ENCODE assay signal across 8 mouse cellular contexts in the genomic region with DNA sequence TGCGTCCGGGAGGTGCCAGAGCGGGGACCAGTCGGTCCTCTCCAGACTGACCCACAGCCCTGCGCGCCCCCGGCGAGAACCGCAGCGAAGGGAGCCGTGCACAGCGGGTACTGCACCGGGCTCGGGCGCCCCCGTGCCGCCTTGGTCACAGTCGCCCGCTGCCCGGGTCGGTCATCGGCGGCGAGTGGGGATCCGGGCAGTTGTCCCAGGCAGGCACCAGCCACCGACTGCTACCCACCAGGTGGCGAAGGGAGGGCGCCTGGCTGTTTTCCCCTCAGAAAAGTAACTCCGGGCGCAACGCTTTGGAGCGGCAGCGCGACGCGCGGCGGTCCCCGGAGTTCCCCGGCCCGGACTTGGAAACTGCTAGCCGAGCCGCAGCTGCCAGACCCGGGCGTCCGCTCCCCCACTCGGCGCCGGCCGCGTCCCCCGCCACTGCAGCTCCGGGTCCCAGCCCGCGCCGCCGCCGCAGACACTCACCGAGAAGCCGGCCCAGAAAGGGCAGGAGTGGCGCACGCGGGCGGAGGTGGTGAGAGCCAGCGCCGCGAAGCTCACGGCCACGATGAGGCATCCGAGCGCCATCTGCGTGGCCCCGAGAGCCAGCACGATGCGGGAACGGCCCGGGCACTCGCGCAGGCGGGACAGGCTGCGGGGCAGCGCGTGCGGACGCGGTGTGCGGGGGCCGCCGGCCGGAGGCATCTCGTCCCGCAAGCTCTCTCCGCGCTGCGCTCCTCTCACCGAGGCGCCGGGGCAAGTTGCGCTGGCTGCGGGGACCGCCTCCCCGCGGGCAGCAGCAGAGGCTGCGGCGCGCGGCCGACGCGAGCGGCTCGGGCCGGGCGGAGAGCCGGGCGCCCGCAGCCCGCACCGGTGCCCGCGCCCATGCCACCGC. TPM values are rescaled to one million over a fixed set of nuclear protein-coding genes. Genes with fewer than 3 reads are reported as not detected.
DNase-seq lines count a peak whose midpoint lies in the region; ATAC-seq lines count a peak whose summit lies in the region.

No protein-coding gene starts in this region.

- peak overlapping the region; percentile 100 for H3K4me2 ChIP-seq in kidney, embryonic 15.5 days
- peak overlapping the region; percentile 98 for H3K4me2 ChIP-seq in forebrain, embryonic 16.5 days (ENCODE audit: low read length)
- peak overlapping the region; percentile 99 for H3K4me2 ChIP-seq in intestine, embryonic 15.5 days (replicated peaks)
- peak overlapping the region; percentile 89 for H3K4me2 ChIP-seq in neural tube, embryonic 14.5 days (ENCODE audit: low read depth, low read length)

- H3K27me3 ChIP-seq in kidney, embryonic 15.5 days: peaks cover 61% of the 10 kb centered on the region
- peaks cover 26% of the 10 kb centered on the region for H3K27me3 ChIP-seq in forebrain, embryonic 16.5 days (replicated peaks; ENCODE audit: control insufficient read depth, insufficient read depth, low read length)
- H3K27me3 ChIP-seq in intestine, embryonic 15.5 days (replicated peaks): peaks cover 39% of the 10 kb centered on the region
- H3K27me3 ChIP-seq in neural tube, embryonic 14.5 days (ENCODE audit: control insufficient read depth, insufficient read depth, low read length): no peaks in the 10 kb centered on the region

- H3K4me3 ChIP-seq in kidney, embryonic 15.5 days (replicated peaks): peak overlapping the region; percentile 62
- H3K4me3 ChIP-seq in forebrain, embryonic 16.5 days (replicated peaks; ENCODE audit: low read length): peak overlapping the region; percentile 70
- H3K4me3 ChIP-seq in intestine, embryonic 15.5 days (replicated peaks): peak overlapping the region; percentile 63
- peak overlapping the region; percentile 71 for H3K4me3 ChIP-seq in neural tube, embryonic 14.5 days (ENCODE audit: low read depth, low read length)

- WGBS in kidney, embryonic 15.5 days: under 1% methylated on average over 120 of the region's 122 CpGs
- WGBS in forebrain, embryonic 16.5 days: 0% methylated on average over 103 of the region's 122 CpGs
- under 1% methylated on average over 120 of the region's 122 CpGs for WGBS in intestine, embryonic 15.5 days
- WGBS in neural tube, embryonic 14.5 days: under 1% methylated on average over 99 of the region's 122 CpGs

- H3K4me1 ChIP-seq in kidney, embryonic 15.5 days: peaks cover 19% of the 10 kb centered on the region; the same call in 1 of the 2 replicates
- H3K4me1 ChIP-seq in forebrain, embryonic 16.5 days (replicated peaks; ENCODE audit: control insufficient read depth, insufficient read depth, low read length): peaks cover 8% of the 10 kb centered on the region
- 0 out of 2 replicates have a peak, but pooled peaks cover 7% of the 10 kb centered on the region for H3K4me1 ChIP-seq in intestine, embryonic 15.5 days (replicated peaks)
- H3K4me1 ChIP-seq in neural tube, embryonic 14.5 days (ENCODE audit: control insufficient read depth, insufficient read depth, low read length): no peaks in the 10 kb centered on the region; the same call in 1 of the 2 replicates

- no peak for DNase-seq in kidney, adult 8-10 months
- peak; percentile 50 to 65 for DNase-seq in cerebellum, adult 18-20 months
- DNase-seq in liver: peak; percentile 11
- no peak for DNase-seq in T-cell, adult 2 months (ENCODE audit: low spot score)

- no peak overlapping the region for H3K27ac ChIP-seq in kidney, embryonic 15.5 days
- H3K27ac ChIP-seq in forebrain, embryonic 16.5 days (ENCODE audit: low read length): peak overlapping the region; percentile 37; the same call in 1 of the 2 replicates
- no peak overlapping the region for H3K27ac ChIP-seq in intestine, embryonic 15.5 days
- peak overlapping the region; percentile 85 for H3K27ac ChIP-seq in neural tube, embryonic 14.5 days (ENCODE audit: low read depth, low read length)

- ATAC-seq in kidney, embryonic 15.5 days (replicated peaks; ENCODE audit: low FRiP score): peak; percentile 79
- peak; percentile 76 for ATAC-seq in forebrain, embryonic 16.5 days
- peak; percentile 72 for ATAC-seq in intestine, embryonic 15.5 days
- peak; percentile 94 for ATAC-seq in neural tube, embryonic 14.5 days (ENCODE audit: low read depth)

- no peaks in the 10 kb centered on the region for H3K9me3 ChIP-seq in kidney, embryonic 15.5 days (replicated peaks)
- H3K9me3 ChIP-seq in forebrain, embryonic 16.5 days (ENCODE audit: control insufficient read depth, low read length): no peaks in the 10 kb centered on the region
- no peaks in the 10 kb centered on the region for H3K9me3 ChIP-seq in intestine, embryonic 15.5 days
- H3K9me3 ChIP-seq in neural tube, embryonic 14.5 days (ENCODE audit: control insufficient read depth, low read length): no peaks in the 10 kb centered on the region

- no peaks in the 10 kb centered on the region for H3K36me3 ChIP-seq in kidney, embryonic 15.5 days
- H3K36me3 ChIP-seq in forebrain, embryonic 16.5 days (ENCODE audit: control insufficient read depth, insufficient read depth): no peaks in the 10 kb centered on the region
- H3K36me3 ChIP-seq in intestine, embryonic 15.5 days: no peaks in the 10 kb centered on the region
- no peaks in the 10 kb centered on the region for H3K36me3 ChIP-seq in neural tube, embryonic 14.5 days (ENCODE audit: control insufficient read depth, insufficient read depth, low read length)

- peak overlapping the region; percentile 58 for H3K9ac ChIP-seq in kidney, embryonic 15.5 days
- H3K9ac ChIP-seq in forebrain, embryonic 16.5 days (replicated peaks; ENCODE audit: low read depth, low read length): peak overlapping the region; percentile 76
- peak overlapping the region; percentile 54 for H3K9ac ChIP-seq in intestine, embryonic 15.5 days
- peak overlapping the region; percentile 75 for H3K9ac ChIP-seq in neural tube, embryonic 14.5 days (replicated peaks; ENCODE audit: low read depth, low read length)

RNA-seq across cellular contexts. Expression of a gene that starts 0.5 kb away (rescaled TPM):
- polyA plus RNA-seq in kidney, embryonic 15.5 days (2015; fragmentation: Nextera tagmentation; extraction: Ambion mirVana): 0.33 and 0.66 TPM in 2 replicates
- polyA plus RNA-seq in forebrain, embryonic 16.5 days (2015; fragmentation: Nextera tagmentation; extraction: Ambion mirVana): 3.3 and 5.7 TPM in 2 replicates
- 1.4 TPM in 2 replicates for polyA plus RNA-seq in intestine, embryonic 15.5 days (2015; fragmentation: Nextera tagmentation; extraction: Ambion mirVana)
- 13.1 and 14.5 TPM in 2 replicates for polyA plus RNA-seq in neural tube, embryonic 14.5 days (2014; fragmentation: Nextera tagmentation; extraction: Ambion mirVana)

Comparison
In these comparisons a context has a peak if more than half of its experiments do, and no peak if none do; other contexts are left out.
1. H3K27ac ChIP-seq: peak in forebrain, embryonic 16.5 days (single experiment) and neural tube, embryonic 14.5 days (single experiment); none in kidney, embryonic 15.5 days (single experiment) and intestine, embryonic 15.5 days (single experiment).
2. DNase-seq: peak in cerebellum, adult 18-20 months (2 of 2) and liver (single experiment); none in kidney, adult 8-10 months (0 of 2) and T-cell, adult 2 months (single experiment).
3. Peak in every context shown above with its lines, with median percentiles within 50 percentile points of each other: ATAC-seq, H3K4me2 ChIP-seq, H3K4me3 ChIP-seq and H3K9ac ChIP-seq.